Mouse (Mus musculus) frontal cortex, postnatal 10 days (tissue): ENCODE measurements around the gene Tent4a.
"Not testable (repeated sequence)": the region's sequence is repeated elsewhere in the genome, so short reads cannot be mapped to it uniquely, and the experiment has no call there.

Experiments
- DNase-seq, 2 experiments: peaks; one replicate each; pipeline ENCODE4 v3.0.0; 2022; ENCODE audit warnings: low spot score in 2 of 2, mixed read lengths in 1 of 2

Gene Tent4a

GRCm38 (mm10) chr13:69534334-69534653, at the start of gene Tent4a:
Gene Tent4a (minus strand): TSS chr13:69534617.
- no peak for DNase-seq

- DNase-seq = no peak
Measured at GRCm38 (mm10) chr13:69583591-69583990, 49.2 kb upstream of the Tent4a start.

- DNase-seq = no peak
Measured at GRCm38 (mm10) chr13:69582411-69582810, 48.0 kb upstream of the Tent4a start.

GRCm38 (mm10) chr13:69577181-69577834, 42.9 kb upstream of the Tent4a start:
- DNase-seq = no peak

- no peak for DNase-seq
Measured at GRCm38 (mm10) chr13:69576676-69577075, 42.3 kb upstream of the Tent4a start.

- no peak for DNase-seq
Measured at GRCm38 (mm10) chr13:69572594-69572993, 38.2 kb upstream of the Tent4a start.

GRCm38 (mm10) chr13:69569201-69569600, 34.8 kb upstream of the Tent4a start:
- DNase-seq = no peak

GRCm38 (mm10) chr13:69565401-69565800, 31.0 kb upstream of the Tent4a start:
- not testable (repeated sequence) for DNase-seq

GRCm38 (mm10) chr13:69564573-69564972, 30.2 kb upstream of the Tent4a start:
- DNase-seq = no peak

GRCm38 (mm10) chr13:69563905-69564304, 29.5 kb upstream of the Tent4a start:
- DNase-seq = no peak

- no peak for DNase-seq
Measured at GRCm38 (mm10) chr13:69562654-69563574, 28.5 kb upstream of the Tent4a start.

GRCm38 (mm10) chr13:69562004-69562403, 27.6 kb upstream of the Tent4a start:
- DNase-seq = no peak

- no peak for DNase-seq
Measured at GRCm38 (mm10) chr13:69559291-69559961, 25.0 kb upstream of the Tent4a start.

- DNase-seq = no peak
Measured at GRCm38 (mm10) chr13:69558098-69558660, 23.8 kb upstream of the Tent4a start.

GRCm38 (mm10) chr13:69556728-69557127, 22.3 kb upstream of the Tent4a start:
- no peak for DNase-seq

GRCm38 (mm10) chr13:69555957-69556482, 21.6 kb upstream of the Tent4a start:
- no peak for DNase-seq

GRCm38 (mm10) chr13:69555045-69555444, 20.6 kb upstream of the Tent4a start:
- no peak for DNase-seq

GRCm38 (mm10) chr13:69554255-69554654, 19.8 kb upstream of the Tent4a start:
- no peak for DNase-seq

GRCm38 (mm10) chr13:69553024-69553423, 18.6 kb upstream of the Tent4a start:
- DNase-seq = no peak

GRCm38 (mm10) chr13:69550831-69551230, 16.4 kb upstream of the Tent4a start:
- DNase-seq = no peak

- DNase-seq = no peak
Measured at GRCm38 (mm10) chr13:69549980-69550379, 15.6 kb upstream of the Tent4a start.
